Mouse (Mus musculus) lung, postnatal 0 days (tissue): Measurements from ENCODE around the gene Zdhhc5. TPM values are rescaled to one million over a fixed set of nuclear protein-coding genes. Genes with fewer than 3 reads are reported as not detected.

Experiments
- ATAC-seq: fragments of 200-750 bp; cut with Nextera tagmentation; 2 replicates; pipeline ENCODE4 v1.8.0; 2017; ENCODE audit warnings: moderate library complexity
- DNase-seq: peaks from one replicate; pipeline ENCODE4 v3.0.0-alpha.2; 2016; ENCODE audit warnings: low spot score
- H3K27ac ChIP-seq: fragments of 300-500 bp; sonication (generic); 2 replicates; pipeline ENCODE4 v1.5.1; 2014; ENCODE audit warnings: antibody characterized with exemption, mild to moderate bottlenecking, low read length, mixed read lengths
- H3K27me3 ChIP-seq: fragments of 300-500 bp; sonication (generic); replicated peaks from 2 replicates; pipeline ENCODE4 v1.6.1; 2014; ENCODE audit warnings: low read length, mixed read lengths; ENCODE audit not compliant: insufficient read depth
- H3K36me3 ChIP-seq: fragments of 300-500 bp; sonication (generic); 2 replicates; pipeline ENCODE4 v1.6.1; 2014; ENCODE audit warnings: low read length, mixed read lengths; ENCODE audit not compliant: insufficient read depth
- H3K4me1 ChIP-seq: fragments of 300-500 bp; sonication (generic); 2 replicates; pipeline ENCODE4 v1.6.1; 2014; ENCODE audit warnings: antibody characterized with exemption, low read depth, low read length, mixed read lengths; ENCODE audit not compliant: insufficient read depth
- H3K4me2 ChIP-seq: fragments of 300-500 bp; sonication (generic); replicated peaks from 2 replicates; pipeline ENCODE4 v1.6.1; 2014; ENCODE audit warnings: low read depth, mild to moderate bottlenecking, low read length, moderate library complexity, mixed read lengths
- H3K4me3 ChIP-seq: fragments of 300-500 bp; sonication (generic); 2 replicates; pipeline ENCODE4 v1.5.1; 2014; ENCODE audit warnings: low read depth, low read length
- H3K9ac ChIP-seq: fragments of 300-500 bp; sonication (generic); replicated peaks from 2 replicates; pipeline ENCODE4 v1.6.1; 2014; ENCODE audit warnings: low read depth, mild to moderate bottlenecking
- H3K9me3 ChIP-seq: fragments of 300-500 bp; sonication (generic); 2 replicates; pipeline ENCODE4 v1.6.1; 2016; ENCODE audit warnings: low read length, mixed read lengths
- CTCF ChIP-seq: IDR thresholded peaks from 2 replicates; pipeline ENCODE4 v1.5.1; 2016; ENCODE audit warnings: antibody characterized with exemption, mild to moderate bottlenecking
- EP300 ChIP-seq: IDR thresholded peaks from 2 replicates; pipeline ENCODE4 v1.6.1; 2016; ENCODE audit warnings: antibody characterized with exemption, mild to moderate bottlenecking, control low read depth
- WGBS: fragments of 180-500 bp; shearing (Covaris S2); extraction: QIAGEN DNeasy Blood & Tissue Kit; methylation state at CpG from one replicate; pipeline ENCODE4 v1.1.7; 2014; 5-methylcytosine and 5-hydroxymethylcytosine counted together
- microRNA counts: library from miRNA; unstranded; fragments of <30 nt; microRNA quantifications from one replicate; lab custom pipeline; 2015
- microRNA-seq: library from miRNA; unstranded; fragments of <30 nt; microRNA quantifications from one replicate; pipeline ENCODE4, GENCODE M21; 2016
- polyA plus RNA-seq: library from polyadenylated mRNA; unstranded; fragments of >200 nt; fragmentation: Nextera tagmentation; extraction: Ambion mirVana; gene quantifications from 2 replicates; pipeline ENCODE4 v1.2.1, GENCODE M21; 2015

The Zdhhc5 gene
- polyA plus RNA-seq, 1 experiment from 2014 or later, result 15.8 TPM

- ATAC-seq (no peak), DNase-seq (peak; percentile 78)
- Histone ChIP-seq H3K4me3 (no peak overlapping the region), H3K4me1 (peaks cover 59% of the 10 kb centered on the region), H3K36me3 (no peaks in the 10 kb centered on the region), H3K27me3 (no peaks in the 10 kb centered on the region), H3K4me2 (peak overlapping the region; percentile 47; the same call in 1 of the 2 replicates), H3K9ac (no peak overlapping the region), H3K27ac (peak overlapping the region; percentile 93), H3K9me3 (no peaks in the 10 kb centered on the region)
- 11% methylated on average over 5 of the region's 5 CpGs for WGBS
- TF ChIP-seq EP300 (peak; percentile 94), CTCF (no peak)
Observed at GRCm38 (mm10) chr2:84638428-84639220, 76.4 kb downstream of the Zdhhc5 start.

MicroRNAs encoded within 50 kb of the gene (microRNA counts, 519-probe panel; counts per million panel counts)
- 7,385 counts per million, percentile 96 among the panel's probes with 10 or more counts for microRNA mmu-miR-130a (lab: Ali Mortazavi, UCI)

Small RNA genes lying within 50 kb of the gene (microRNA-seq; reads per million reads assigned to microRNA genes)
- 27,845 reads per million, percentile 97 among the genes with 10 or more reads in this experiment for gene Mir130a

Other genes with a start within 250 kb of the Zdhhc5 start
- gene Tfpi, start 238.4 kb downstream of the Zdhhc5 start, polyA plus RNA-seq, result 35.7 and 41.4 TPM in 2 replicates
- 38.2 and 42.9 TPM in 2 replicates for gene Ctnnd1, start 64.4 kb downstream of the Zdhhc5 start, polyA plus RNA-seq
- 0.06 and 0.07 TPM in 2 replicates for gene Btbd18, start 56.1 kb downstream of the Zdhhc5 start, polyA plus RNA-seq
- 94.3 and 102 TPM in 2 replicates for gene Selenoh, start 44.4 kb downstream of the Zdhhc5 start, polyA plus RNA-seq
- not detected in 2 replicates for gene Gm28635, start 37.1 kb downstream of the Zdhhc5 start, polyA plus RNA-seq
- 21.0 and 22.6 TPM in 2 replicates for gene Med19, start 36.8 kb downstream of the Zdhhc5 start, polyA plus RNA-seq
- 51.6 and 52.8 TPM in 2 replicates for gene Tmx2, start 36.0 kb downstream of the Zdhhc5 start, polyA plus RNA-seq
- 19.3 and 19.5 TPM in 2 replicates for gene Clp1, start 12.2 kb upstream of the Zdhhc5 start, polyA plus RNA-seq
- 2.6 and 3.4 TPM in 2 replicates for gene Ypel4, start 18.9 kb upstream of the Zdhhc5 start, polyA plus RNA-seq
- gene Gm19426, start 28.5 kb upstream of the Zdhhc5 start, polyA plus RNA-seq, result 5.6 and 6.5 TPM in 2 replicates
- 269 and 283 TPM in 2 replicates for gene Serping1, start 60.3 kb upstream of the Zdhhc5 start, polyA plus RNA-seq
- gene Ube2l6, start 83.6 kb upstream of the Zdhhc5 start, polyA plus RNA-seq, result 83.7 and 85.6 TPM in 2 replicates
- 0.44 and 0.53 TPM in 2 replicates for gene Smtnl1, start 107.5 kb upstream of the Zdhhc5 start, polyA plus RNA-seq
- gene Timm10, start 111.8 kb upstream of the Zdhhc5 start, polyA plus RNA-seq, result 24.2 and 28.5 TPM in 2 replicates
- gene Slc43a1, start 123.7 kb upstream of the Zdhhc5 start, polyA plus RNA-seq, result 4.9 and 6.6 TPM in 2 replicates
- gene Rtn4rl2, start 171.5 kb upstream of the Zdhhc5 start, polyA plus RNA-seq, result 0.62 and 1.1 TPM in 2 replicates
- gene Slc43a3, start 221.4 kb upstream of the Zdhhc5 start, polyA plus RNA-seq, result 121 and 122 TPM in 2 replicates